Mouse (Mus musculus): ENCODE data around the gene Slc35b1.

- TF ChIP-seq TAL1 (IDR thresholded peaks at IDR 0.05; ENCODE audit: low read length): no peak
- TF ChIP-seq GATA1 (IDR thresholded peaks at IDR 0.05; ENCODE audit: low read length): no peak
These were observed 18.9 kb upstream of the Slc35b1 start for GRCm38 (mm10) chr11:95365596-95365995.
